Mouse (Mus musculus) B cell, adult 67 days (primary cell): ENCODE data around the gene Dusp18. TPM values are rescaled to one million over a fixed set of nuclear protein-coding genes. Genes with fewer than 3 reads are reported as not detected.

Experiments used
- total RNA-seq, 2 experiments: library from RNA; stranded (reverse); gene quantifications; 4 replicates each; pipeline ENCODE4 v1.2.4; 2023

Dusp18 gene
- 10 to 100 TPM in 1 of 2 experiments, 1 to 10 TPM in 1; 6.8 to 11.7 TPM for total RNA-seq

GRCm38 (mm10) chr11:3894406-3895281, at the start of gene Dusp18, which contains the start of gene 4921536K21Rik:
Gene Dusp18 (plus strand): TSS chr11:3895240.
Gene 4921536K21Rik (minus strand): TSS chr11:3895098.

DNA sequence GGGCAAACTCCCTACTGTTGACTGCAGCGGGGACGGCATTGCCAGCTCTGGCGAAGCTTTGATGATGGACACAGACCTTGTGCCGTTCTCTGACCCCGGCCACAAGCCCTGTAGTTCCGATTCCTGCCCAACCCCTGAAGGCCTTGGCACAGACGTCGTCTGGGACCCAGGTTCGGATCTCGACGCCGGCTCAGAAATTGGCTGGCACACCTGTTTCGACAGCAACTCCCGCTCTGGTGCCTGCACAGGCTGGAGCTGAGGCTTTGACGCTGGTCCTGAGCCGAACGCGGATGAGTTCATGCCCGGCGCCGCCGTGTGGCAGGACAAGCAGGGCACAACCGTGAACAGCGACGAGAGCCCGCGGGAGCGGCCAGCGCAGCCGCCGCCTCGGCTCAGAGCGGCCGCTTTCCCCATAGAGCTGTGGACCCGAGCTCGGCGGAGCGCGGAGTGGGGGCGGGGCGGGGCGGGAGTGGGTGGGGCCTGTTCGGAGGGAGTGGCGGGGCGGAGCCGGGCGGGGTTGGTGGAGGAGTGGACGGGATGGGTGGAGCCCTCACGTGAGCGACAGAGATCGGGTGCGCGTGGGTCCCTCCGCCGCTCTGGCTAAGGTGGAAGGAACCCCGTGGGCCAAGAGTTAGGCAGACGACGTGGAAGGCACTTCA, 31.5 kb upstream of the Dusp18 start, which contains the start of gene Osbp2:
Gene Osbp2, minus strand, starts transcription at position 450 of the 659 bp plus-strand sequence.

GRCm38 (mm10) chr11:3914109-3914840, 19.2 kb downstream of the Dusp18 start, which contains the start of gene Slc35e4:
Gene Slc35e4 (minus strand): TSS chr11:3914664.

DNA sequence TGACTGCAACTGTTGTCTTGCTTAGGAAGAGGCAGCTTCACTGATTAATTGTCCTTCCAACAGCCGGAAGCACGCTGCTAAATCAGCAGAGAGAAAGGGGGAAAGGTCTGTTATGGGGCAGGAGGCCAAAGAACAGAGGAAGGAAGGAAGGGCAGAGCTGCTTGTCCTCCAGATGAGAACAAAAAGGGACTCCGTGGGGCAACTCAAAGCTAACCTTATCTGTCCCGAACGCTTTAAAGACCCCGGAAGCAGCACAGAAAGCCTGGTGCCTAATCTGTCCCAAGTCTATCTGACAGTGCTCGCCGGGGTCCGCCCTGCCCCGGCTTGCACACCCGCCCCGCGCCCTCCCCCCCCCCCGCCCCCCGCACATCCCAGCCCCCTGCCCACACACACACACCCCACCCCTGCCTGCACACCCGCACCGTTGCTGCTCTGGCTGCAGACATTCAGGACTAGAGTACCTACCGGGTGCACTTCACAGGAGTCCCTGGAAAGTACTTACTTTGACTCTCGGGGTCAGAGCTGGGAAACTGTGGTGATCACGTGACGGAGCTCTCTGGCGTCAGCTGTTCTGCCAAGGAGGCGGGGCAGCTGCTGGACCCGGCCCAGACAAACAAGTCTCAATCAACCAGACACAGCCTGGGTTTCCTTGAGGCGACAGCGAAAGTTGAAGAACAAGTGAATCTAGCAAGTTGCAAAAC, 36.6 kb downstream of the Dusp18 start, which contains the start of gene Tcn2:
Gene Tcn2, minus strand, starts transcription at position 649 of the 701 bp plus-strand sequence.

Other genes with a start within 250 kb of the Dusp18 start
- gene Morc2a, start 246.0 kb upstream of the Dusp18 start, total RNA-seq = 10 to 100 TPM; 67.6 to 68.5 TPM
- gene Osbp2, start 31.3 kb upstream of the Dusp18 start, total RNA-seq = not detected
- 1 to 10 TPM in 1 of 2 experiments, under 1 TPM in 1; 0.46 to 1.2 TPM for gene 4921536K21Rik, start 142 bp upstream of the Dusp18 start, total RNA-seq
- gene Slc35e4, start 19.4 kb downstream of the Dusp18 start, total RNA-seq = 1 to 10 TPM; 7.7 to 9.3 TPM
- 10 to 100 TPM; 20.1 to 21.7 TPM for gene Tcn2, start 36.9 kb downstream of the Dusp18 start, total RNA-seq
- 10 to 100 TPM; 81.9 to 90.6 TPM for gene Pes1, start 68.7 kb downstream of the Dusp18 start, total RNA-seq
- not detected for gene 4930556J24Rik, start 81.5 kb downstream of the Dusp18 start, total RNA-seq
- not detected for gene Gal3st1, start 88.4 kb downstream of the Dusp18 start, total RNA-seq
- gene Sec14l4, start 136.2 kb downstream of the Dusp18 start, total RNA-seq = not detected
- not detected for gene Sec14l3, start 169.6 kb downstream of the Dusp18 start, total RNA-seq
- 1 to 10 TPM; 1.9 to 4.8 TPM for gene Mtfp1, start 200.2 kb downstream of the Dusp18 start, total RNA-seq
- gene Sec14l2, start 228.2 kb downstream of the Dusp18 start, total RNA-seq = 1 to 10 TPM; 1.1 to 1.4 TPM
- 10 to 100 TPM; 33.9 to 34.8 TPM for gene Rnf215, start 240.0 kb downstream of the Dusp18 start, total RNA-seq